Comparison of ENCODE assay signal across 18 mouse cellular contexts in the genomic region with DNA sequence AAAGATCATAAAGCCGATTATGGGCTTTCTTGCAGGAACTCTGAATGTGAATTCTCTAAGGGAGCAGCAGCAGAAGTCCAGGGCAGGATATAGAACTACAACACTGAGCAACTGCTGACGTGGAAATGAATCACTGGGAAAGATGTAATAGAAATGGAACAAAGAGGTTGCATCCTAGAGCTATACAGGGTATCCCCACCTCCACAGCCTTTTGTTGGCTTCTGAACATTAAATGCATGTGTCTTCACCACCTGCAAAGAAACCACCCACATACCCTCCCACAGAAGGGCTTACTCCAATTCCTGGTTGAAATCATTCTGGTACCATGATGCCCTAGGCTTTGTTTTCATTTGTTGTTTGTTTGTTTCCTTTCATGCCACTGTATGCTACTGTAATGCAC.
"Had no signal": no experiment of that assay in that cellular context is flagged by ENCODE, and none has a peak within 500 bp of the region (broad histone marks: within the 10 kb centered on the region; RNA-seq: fewer than 3 reads in every experiment).

No protein-coding gene starts in this region.

- DNase-seq: kidney, adult 11 months; kidney, adult 9 months; kidney, postnatal 14 days; kidney, postnatal 4 days; liver; lung, adult 18-20 months; lung, postnatal 10 days; thymus, postnatal 25 days had no signal

- H3K4me3 ChIP-seq: intestine, embryonic 15.5 days; limb, embryonic 10.5 days; limb, embryonic 13.5 days; liver, embryonic 12.5 days; liver, embryonic 15.5 days; lung, embryonic 15.5 days; megakaryocyte, embryonic 14.5 days; midbrain, embryonic 10.5 days; midbrain, embryonic 13.5 days had no signal

- H3K27ac ChIP-seq: intestine, embryonic 15.5 days; limb, embryonic 10.5 days; limb, embryonic 13.5 days; liver, embryonic 12.5 days; liver, embryonic 15.5 days; lung, embryonic 15.5 days; midbrain, embryonic 10.5 days; midbrain, embryonic 13.5 days; stomach, postnatal 0 days had no signal
